Mouse (Mus musculus) retina, postnatal 7 days (tissue): ENCODE results near the gene St3gal6.

Source experiments
- DNase-seq: peaks from one replicate; pipeline ENCODE4 v3.0.0-alpha.2; 2012; ENCODE audit warnings: low read depth, low spot score

St3gal6 gene

DNA sequence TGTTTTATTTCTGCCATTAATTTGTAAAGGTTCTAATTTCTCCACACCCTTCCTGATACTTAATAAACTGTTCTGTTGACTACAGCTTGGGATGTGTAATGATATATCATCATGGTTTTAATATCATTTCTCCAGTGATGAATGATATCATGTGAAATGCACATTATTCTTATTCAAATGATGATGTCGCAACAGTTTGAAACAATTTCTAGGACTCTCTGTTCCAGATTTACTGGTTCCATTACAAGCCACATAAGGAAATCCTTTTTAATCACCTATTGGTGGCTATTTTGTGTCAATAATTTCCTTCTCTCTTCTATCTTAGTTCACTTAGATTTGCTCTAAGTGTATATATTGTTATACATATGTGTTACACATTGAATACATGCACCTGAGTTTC, 91.7 kb downstream of the St3gal6 start:
- no peak for DNase-seq

DNA sequence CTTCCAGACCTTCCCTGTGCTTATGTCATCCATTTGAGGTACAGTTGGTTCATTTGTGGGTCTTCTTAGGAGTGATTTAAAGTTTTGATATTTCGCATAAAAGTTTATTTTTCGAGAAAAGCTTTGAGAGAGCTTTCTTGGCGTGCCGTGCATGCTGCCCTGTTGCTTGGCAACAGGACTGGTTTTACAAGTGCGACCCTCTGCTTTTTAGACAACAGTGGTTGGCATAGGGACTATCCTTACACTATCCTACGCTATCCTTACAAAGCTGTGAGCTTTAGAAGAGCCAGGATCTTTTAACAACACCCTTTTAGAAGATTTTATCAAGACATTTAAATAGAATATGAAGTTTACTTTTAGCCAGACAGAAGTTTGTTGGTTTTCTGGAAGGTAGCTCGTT, 93.8 kb downstream of the St3gal6 start:
- DNase-seq: no peak

- no peak for DNase-seq
Observed at GRCm38 (mm10) chr16:58421696-58422354, 102.2 kb downstream of the St3gal6 start.
